In genomic region chrX:163164810-163165209, GRCm38 (mm10) we compare ENCODE assay signal across 14 mouse cellular contexts.
"Had no signal": no experiment of that assay in that cellular context is flagged by ENCODE, and none has a peak within 500 bp of the region (broad histone marks: within the 10 kb centered on the region; RNA-seq: fewer than 3 reads in every experiment).

No protein-coding gene starts in this region.

- DNase-seq: kidney, adult 18-20 months; kidney, adult 9 months; kidney, postnatal 14 days; kidney, postnatal 4 days; liver; midbrain, embryonic 14.5 days; thymus, adult 18-20 months; thymus, postnatal 36 days had no signal

- H3K27me3 ChIP-seq: liver, embryonic 12.5 days; liver, embryonic 15.5 days had no signal

- H3K4me2 ChIP-seq: limb, embryonic 13.5 days; liver, embryonic 12.5 days; liver, embryonic 15.5 days; midbrain, embryonic 11.5 days had no signal

- H3K27ac ChIP-seq: limb, embryonic 10.5 days; limb, embryonic 13.5 days; liver, embryonic 12.5 days; liver, embryonic 15.5 days had no signal

- H3K9me3 ChIP-seq: limb, embryonic 10.5 days; limb, embryonic 13.5 days; liver, embryonic 12.5 days; liver, embryonic 15.5 days had no signal

- H3K4me3 ChIP-seq: limb, embryonic 10.5 days; limb, embryonic 13.5 days; liver, embryonic 12.5 days; liver, embryonic 15.5 days had no signal

- ATAC-seq: intestine, embryonic 16.5 days; liver, embryonic 12.5 days had no signal

- H3K4me1 ChIP-seq: limb, embryonic 10.5 days; limb, embryonic 13.5 days; liver, embryonic 12.5 days; liver, embryonic 15.5 days had no signal

- H3K9ac ChIP-seq: limb, embryonic 13.5 days; liver, embryonic 12.5 days; liver, embryonic 15.5 days had no signal

- H3K36me3 ChIP-seq: limb, embryonic 10.5 days; limb, embryonic 13.5 days; liver, embryonic 12.5 days; liver, embryonic 15.5 days had no signal
